Mouse (Mus musculus): ENCODE results near the gene Cryba2.

The Cryba2 gene

GRCm38 (mm10) chr1:74893134-74893855 is at the start of gene Cryba2:
Gene Cryba2 (minus strand): TSS chr1:74893143.
- no peak for DNase-seq (ENCODE audit: low read depth, low spot score)

- no peak for DNase-seq (ENCODE audit: low read depth, low spot score)
Observed at GRCm38 (mm10) chr1:74941651-74942360, 48.9 kb upstream of the Cryba2 start.

GRCm38 (mm10) chr1:74939762-74940161 is 46.8 kb upstream of the Cryba2 start:
- no peak for DNase-seq (ENCODE audit: low read depth, low spot score)

- DNase-seq (ENCODE audit: low read depth, low spot score) = no peak
Observed at GRCm38 (mm10) chr1:74936221-74936830, 43.4 kb upstream of the Cryba2 start.

GRCm38 (mm10) chr1:74935402-74935801 is 42.5 kb upstream of the Cryba2 start, which contains the start of gene Cfap65:
Gene Cfap65 (minus strand): TSS chr1:74935599.
- no peak for DNase-seq (ENCODE audit: low read depth, low spot score)

- DNase-seq (ENCODE audit: low read depth, low spot score) = no peak
Observed at GRCm38 (mm10) chr1:74927621-74928296, 34.8 kb upstream of the Cryba2 start.

GRCm38 (mm10) chr1:74926721-74927120 is 33.8 kb upstream of the Cryba2 start:
- no peak for DNase-seq (ENCODE audit: low read depth, low spot score)

- no peak for DNase-seq (ENCODE audit: low read depth, low spot score)
Observed at GRCm38 (mm10) chr1:74924464-74924863, 31.5 kb upstream of the Cryba2 start.

- no peak for DNase-seq (ENCODE audit: low read depth, low spot score)
Observed at GRCm38 (mm10) chr1:74915706-74916105, 22.8 kb upstream of the Cryba2 start.

- DNase-seq (ENCODE audit: low read depth, low spot score) = no peak
Observed at GRCm38 (mm10) chr1:74902191-74902590, 9.2 kb upstream of the Cryba2 start.

GRCm38 (mm10) chr1:74901686-74902085 is 8.7 kb upstream of the Cryba2 start:
- DNase-seq (ENCODE audit: low read depth, low spot score) = no peak

- no peak for DNase-seq (ENCODE audit: low read depth, low spot score)
Observed at GRCm38 (mm10) chr1:74900341-74901285, 7.7 kb upstream of the Cryba2 start.

- DNase-seq (ENCODE audit: low read depth, low spot score) = no peak
Observed at GRCm38 (mm10) chr1:74898656-74899431, 5.9 kb upstream of the Cryba2 start.

GRCm38 (mm10) chr1:74897976-74898375 is 5.0 kb upstream of the Cryba2 start:
- DNase-seq (ENCODE audit: low read depth, low spot score) = no peak

GRCm38 (mm10) chr1:74894966-74895365 is 2.0 kb upstream of the Cryba2 start:
- DNase-seq (ENCODE audit: low read depth, low spot score) = peak; percentile 13

- DNase-seq (ENCODE audit: low read depth, low spot score) = no peak
Observed at GRCm38 (mm10) chr1:74892351-74893133, 401 bp downstream of the Cryba2 start.

GRCm38 (mm10) chr1:74891513-74891912 is 1.4 kb downstream of the Cryba2 start:
- no peak for DNase-seq (ENCODE audit: low read depth, low spot score)

- no peak for DNase-seq (ENCODE audit: low read depth, low spot score)
Observed at GRCm38 (mm10) chr1:74885369-74886042, 7.4 kb downstream of the Cryba2 start, which contains the start of gene Fev. Gene Fev (minus strand): TSS chr1:74885419.

Measured in c-Kit-negative CD71-positive TER-119-positive erythroid progenitor cells, embryonic 14.5 days (primary cell).